Mouse (Mus musculus): ENCODE data around the gene Haus4. TPM values are rescaled to one million over a fixed set of nuclear protein-coding genes. Genes with fewer than 3 reads are reported as not detected.
A peak's percentile ranks its signal among the peaks of the same experiment; 100 is the strongest.

The Haus4 gene
- polyA plus RNA-seq, 1 experiment, result 3.8 TPM

DNA sequence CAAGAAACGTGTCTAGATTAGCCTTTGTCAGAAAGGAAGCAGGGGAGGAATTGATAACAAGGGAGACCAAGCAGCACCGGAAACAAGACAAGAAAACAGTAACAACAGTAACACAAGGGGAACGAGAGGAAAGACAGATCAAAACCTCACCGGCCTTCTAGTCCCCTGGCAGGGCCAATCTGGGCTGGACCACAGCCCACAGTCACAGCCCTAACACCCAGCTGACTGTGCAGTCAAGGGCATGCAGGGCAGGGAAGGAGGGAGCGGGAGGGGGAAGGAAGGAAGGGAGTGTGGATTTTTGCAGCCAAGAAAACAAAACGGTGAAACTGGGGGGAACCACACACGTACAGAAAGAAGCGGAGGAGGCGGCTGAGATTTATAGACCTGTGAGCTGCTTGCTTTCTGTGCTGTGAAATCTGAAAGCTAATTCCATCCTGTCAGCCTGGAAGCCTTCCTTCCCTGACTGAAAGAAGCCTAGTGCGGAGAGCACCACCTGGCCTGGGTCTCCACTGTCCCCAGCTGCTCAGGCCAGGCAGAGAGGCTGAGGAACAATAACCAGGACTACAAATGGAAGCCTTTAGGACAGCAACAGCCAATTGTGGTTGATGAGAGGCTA is 38.0 kb upstream of the Haus4 start:
- Histone ChIP-seq H3K27ac (ENCODE audit: insufficient read depth, low read length) (peak overlapping the region; percentile 55), H3K4me3 (ENCODE audit: insufficient read depth, low read length) (no peak overlapping the region), H3K4me1 (ENCODE audit: control insufficient read depth, insufficient read depth, low read length) (peaks cover 6% of the 10 kb centered on the region)
- no peak for TF ChIP-seq CTCF (IDR thresholded peaks at IDR 0.05; ENCODE audit: extremely low read depth, insufficient read depth, low read length)
- no peak for TF ChIP-seq POLR2A (IDR thresholded peaks at IDR 0.05; ENCODE audit: extremely low read depth, insufficient read depth, low read length)

DNA sequence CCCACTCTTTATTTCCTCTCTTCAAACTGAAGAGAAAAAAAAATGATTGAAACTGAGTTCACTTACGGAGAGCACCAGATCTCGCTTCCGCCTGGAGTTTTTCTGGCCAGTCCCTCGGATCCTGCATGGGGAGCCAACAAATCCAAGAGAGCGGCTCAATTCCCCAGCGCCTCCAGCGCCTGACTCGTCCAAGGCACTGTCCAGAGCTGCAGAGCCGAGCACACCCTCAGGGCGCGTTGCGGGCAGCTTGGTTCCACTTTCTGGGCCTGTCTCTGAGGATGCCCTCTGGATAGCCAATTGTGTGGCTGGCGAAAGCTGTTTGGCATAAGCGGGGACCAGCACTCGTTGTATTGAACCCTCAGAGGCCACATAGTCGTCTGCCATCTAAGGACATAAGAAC is 36.6 kb upstream of the Haus4 start:
- Histone ChIP-seq H3K4me3 (ENCODE audit: insufficient read depth, low read length) (no peak overlapping the region), H3K27ac (ENCODE audit: insufficient read depth, low read length) (no peak overlapping the region), H3K4me1 (ENCODE audit: control insufficient read depth, insufficient read depth, low read length) (peaks cover 6% of the 10 kb centered on the region)
- no peak for TF ChIP-seq CTCF (IDR thresholded peaks at IDR 0.05; ENCODE audit: extremely low read depth, insufficient read depth, low read length)
- no peak for TF ChIP-seq POLR2A (IDR thresholded peaks at IDR 0.05; ENCODE audit: extremely low read depth, insufficient read depth, low read length)

DNA sequence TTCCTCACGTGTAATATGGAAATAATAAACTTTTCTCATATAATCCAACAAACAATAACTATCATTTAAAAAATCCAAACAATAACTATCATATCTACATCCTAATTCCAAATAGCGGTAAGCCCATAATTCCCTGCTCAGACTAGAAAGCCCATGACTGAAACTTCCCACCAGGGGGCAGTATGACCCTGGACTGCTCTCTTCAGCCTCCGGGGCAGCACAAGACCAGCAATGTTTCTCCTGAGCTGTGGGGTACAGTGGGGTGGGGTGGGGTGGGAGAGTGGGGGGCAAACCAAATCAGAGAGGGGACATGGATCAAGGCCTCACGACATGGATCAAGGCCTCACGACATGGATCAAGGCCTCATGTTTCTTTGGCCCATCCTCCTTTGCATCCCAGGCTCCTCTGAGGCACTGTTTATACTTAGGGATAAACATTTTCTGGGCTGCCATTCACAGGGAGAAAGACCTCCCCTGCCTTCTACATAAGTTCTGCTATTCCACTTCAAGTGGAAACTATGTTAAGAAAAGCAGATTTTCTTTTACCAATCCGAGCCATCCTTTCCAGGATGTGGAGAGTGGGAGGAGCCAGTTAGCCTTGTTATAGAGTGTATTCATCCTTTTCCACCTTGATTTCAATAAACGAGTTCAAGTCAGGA is 29.4 kb upstream of the Haus4 start:
- no peaks in the 10 kb centered on the region for H3K4me1 ChIP-seq (ENCODE audit: control insufficient read depth, insufficient read depth, low read length)
- H3K4me3 ChIP-seq (ENCODE audit: insufficient read depth, low read length), result no peak overlapping the region
- no peak for TF ChIP-seq POLR2A (IDR thresholded peaks at IDR 0.05; ENCODE audit: extremely low read depth, insufficient read depth, low read length)
- peak; percentile 59 for TF ChIP-seq CTCF (IDR thresholded peaks at IDR 0.05; ENCODE audit: extremely low read depth, insufficient read depth, low read length)
- no peak overlapping the region for H3K27ac ChIP-seq (ENCODE audit: insufficient read depth, low read length)

DNA sequence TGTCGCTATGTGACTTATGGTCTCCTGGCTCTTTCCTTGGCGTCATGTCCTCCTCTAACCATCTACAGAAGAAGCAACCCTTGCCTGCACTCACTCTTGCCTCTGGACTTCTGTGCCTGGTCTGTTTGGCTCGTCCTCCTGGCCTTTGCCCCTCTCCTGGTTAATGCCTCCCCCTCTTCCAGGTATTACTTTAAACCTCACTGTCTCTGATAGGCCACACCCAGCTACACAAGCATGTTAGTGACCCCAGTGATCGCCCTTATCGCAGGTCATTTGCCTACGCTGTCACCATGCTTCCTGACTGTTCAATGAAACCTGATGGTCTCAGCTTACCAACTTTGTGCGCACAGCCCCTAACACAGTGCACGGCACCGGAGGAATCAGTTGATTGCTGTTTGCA is 28.1 kb upstream of the Haus4 start:
- Histone ChIP-seq H3K27ac (ENCODE audit: insufficient read depth, low read length) (no peak overlapping the region), H3K4me3 (ENCODE audit: insufficient read depth, low read length) (no peak overlapping the region), H3K4me1 (ENCODE audit: control insufficient read depth, insufficient read depth, low read length) (no peaks in the 10 kb centered on the region)
- TF ChIP-seq POLR2A (IDR thresholded peaks at IDR 0.05; ENCODE audit: extremely low read depth, insufficient read depth, low read length) (no peak), CTCF (IDR thresholded peaks at IDR 0.05; ENCODE audit: extremely low read depth, insufficient read depth, low read length) (no peak)

DNA sequence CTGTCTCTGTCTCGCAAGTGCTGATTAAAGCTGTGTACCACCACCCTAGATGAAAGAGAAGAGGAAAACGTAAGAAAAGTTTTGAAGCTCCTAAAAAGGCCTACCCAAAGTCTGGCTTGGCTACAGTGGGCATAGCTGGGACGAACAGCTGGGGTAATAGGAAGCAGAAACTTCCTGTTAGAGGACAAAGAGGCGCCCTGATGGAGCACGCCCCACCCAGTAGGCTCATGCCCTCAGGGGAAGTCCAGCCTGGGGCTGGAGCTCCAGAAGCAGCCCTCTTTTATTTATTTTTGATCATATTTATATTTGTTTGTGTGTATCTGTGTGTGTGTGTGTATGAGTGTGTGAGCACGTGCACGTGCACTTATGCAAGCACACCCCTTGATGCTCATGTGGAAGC is 25.2 kb upstream of the Haus4 start:
- Histone ChIP-seq H3K4me3 (ENCODE audit: insufficient read depth, low read length) (no peak overlapping the region), H3K27ac (ENCODE audit: insufficient read depth, low read length) (no peak overlapping the region), H3K4me1 (ENCODE audit: control insufficient read depth, insufficient read depth, low read length) (no peaks in the 10 kb centered on the region)
- TF ChIP-seq CTCF (IDR thresholded peaks at IDR 0.05; ENCODE audit: extremely low read depth, insufficient read depth, low read length) (no peak), POLR2A (IDR thresholded peaks at IDR 0.05; ENCODE audit: extremely low read depth, insufficient read depth, low read length) (no peak)

- H3K4me1 ChIP-seq (ENCODE audit: control insufficient read depth, insufficient read depth, low read length), result no peaks in the 10 kb centered on the region
- H3K4me3 ChIP-seq (ENCODE audit: insufficient read depth, low read length), result peak overlapping the region; percentile 37
- no peak for TF ChIP-seq POLR2A (IDR thresholded peaks at IDR 0.05; ENCODE audit: extremely low read depth, insufficient read depth, low read length)
- TF ChIP-seq CTCF (IDR thresholded peaks at IDR 0.05; ENCODE audit: extremely low read depth, insufficient read depth, low read length), result peak; percentile 39
- H3K27ac ChIP-seq (ENCODE audit: insufficient read depth, low read length), result no peak overlapping the region; the same call in 1 of the 2 replicates
Measured at GRCm38 (mm10) chr14:54578063-54578462, 23.6 kb upstream of the Haus4 start.

DNA sequence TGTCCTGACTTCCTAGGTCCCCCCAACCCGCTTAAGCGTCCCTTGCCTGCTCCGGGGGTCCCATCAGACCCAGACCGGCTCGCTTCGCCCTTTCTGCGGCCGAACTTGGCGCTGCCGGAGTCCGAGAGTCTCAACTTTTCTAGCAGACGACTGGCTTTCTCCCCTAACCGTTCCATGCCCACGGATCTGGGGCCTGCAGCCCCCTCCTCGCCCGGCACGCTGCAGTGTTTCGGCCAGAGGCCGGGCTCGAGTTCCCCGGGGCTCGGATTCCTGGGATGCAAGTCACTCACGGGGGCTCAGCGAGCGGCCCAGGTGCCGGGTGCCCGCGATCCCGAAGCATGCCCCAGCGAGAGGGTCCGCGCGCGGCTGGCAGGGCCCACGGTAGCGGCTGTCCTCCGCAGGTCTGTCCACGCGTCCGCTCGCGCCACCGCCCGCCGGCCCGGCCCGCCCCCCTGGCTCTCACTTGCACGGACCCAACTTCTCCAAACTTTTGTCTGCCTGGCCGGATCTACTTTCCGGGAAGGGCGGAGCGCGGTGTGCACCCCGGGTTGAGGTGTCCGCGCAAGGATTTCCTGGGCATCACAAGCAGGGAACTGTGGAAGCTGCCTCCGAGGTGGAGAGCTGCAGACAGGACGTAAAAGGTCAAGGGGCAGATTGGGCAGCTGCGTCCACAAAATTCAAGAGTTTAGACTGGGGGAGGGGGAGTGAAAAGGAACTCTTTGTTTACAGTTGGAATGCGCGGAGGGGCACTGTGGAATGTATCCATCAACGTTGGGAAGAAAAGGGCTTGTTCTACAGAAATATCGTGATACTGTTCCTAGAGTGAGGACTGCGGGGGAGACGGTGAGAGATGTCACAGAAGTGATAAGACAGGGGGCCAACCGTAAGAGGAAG is 22.9 kb upstream of the Haus4 start, which contains the start of gene Ajuba:
Gene Ajuba (minus strand): TSS at position 470 of the 894 bp plus-strand sequence.
- TF ChIP-seq POLR2A (IDR thresholded peaks at IDR 0.05; ENCODE audit: extremely low read depth, insufficient read depth, low read length) (no peak), CTCF (IDR thresholded peaks at IDR 0.05; ENCODE audit: extremely low read depth, insufficient read depth, low read length) (no peak)
- Histone ChIP-seq H3K4me1 (ENCODE audit: control insufficient read depth, insufficient read depth, low read length) (no peaks in the 10 kb centered on the region), H3K4me3 (ENCODE audit: insufficient read depth, low read length) (peak within 1 kb of the TSS; percentile 37), H3K27ac (ENCODE audit: insufficient read depth, low read length) (no peak within 1 kb of the TSS; the same call in 1 of the 2 replicates)

GRCm38 (mm10) chr14:54576241-54577088 is 22.0 kb upstream of the Haus4 start:
- TF ChIP-seq CTCF (IDR thresholded peaks at IDR 0.05; ENCODE audit: extremely low read depth, insufficient read depth, low read length), result no peak
- Histone ChIP-seq H3K27ac (ENCODE audit: insufficient read depth, low read length) (no peak overlapping the region), H3K4me1 (ENCODE audit: control insufficient read depth, insufficient read depth, low read length) (no peaks in the 10 kb centered on the region), H3K4me3 (ENCODE audit: insufficient read depth, low read length) (peak overlapping the region; percentile 37; the same call in 1 of the 2 replicates)

DNA sequence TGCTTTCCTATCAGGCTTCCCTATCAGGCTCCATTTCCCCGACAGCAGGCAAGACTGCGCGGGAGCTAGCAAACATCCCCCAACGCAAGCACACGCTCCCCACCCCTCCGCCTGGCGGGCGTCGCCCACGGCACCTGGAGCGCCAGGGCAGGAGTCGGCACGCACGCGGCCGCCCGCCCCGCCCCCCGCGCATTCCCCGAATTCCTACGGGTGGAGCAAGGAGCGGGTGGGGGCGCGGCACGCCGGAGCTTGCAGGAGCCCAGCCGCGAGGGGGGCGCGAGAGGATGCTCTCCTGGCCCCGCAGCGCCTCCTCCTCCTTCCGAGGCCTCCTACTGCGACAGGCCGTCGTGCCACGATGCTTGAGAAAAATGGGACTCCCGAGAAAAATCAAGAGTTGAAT is 21.2 kb upstream of the Haus4 start:
- no peak overlapping the region for H3K27ac ChIP-seq (ENCODE audit: insufficient read depth, low read length)
- TF ChIP-seq CTCF (IDR thresholded peaks at IDR 0.05; ENCODE audit: extremely low read depth, insufficient read depth, low read length) (no peak), POLR2A (IDR thresholded peaks at IDR 0.05; ENCODE audit: extremely low read depth, insufficient read depth, low read length) (no peak)
- H3K4me3 ChIP-seq (ENCODE audit: insufficient read depth, low read length), result no peak overlapping the region
- no peaks in the 10 kb centered on the region for H3K4me1 ChIP-seq (ENCODE audit: control insufficient read depth, insufficient read depth, low read length)
